Mouse (Mus musculus): Measurements from ENCODE around the gene Elp4. TPM values are rescaled to one million over a fixed set of nuclear protein-coding genes. Genes with fewer than 3 reads are reported as not detected.

Gene Elp4
- polyA plus RNA-seq, 1 experiment from 2014 or later: 20.8 TPM

GRCm38 (mm10) chr2:105673054-105673453 is 231.3 kb downstream of the Elp4 start:
- Histone ChIP-seq H3K36me3 (ENCODE audit: control insufficient read depth, insufficient read depth) (no peaks in the 10 kb centered on the region), H3K27ac (ENCODE audit: low read length) (no peak overlapping the region), H3K4me1 (ENCODE audit: control insufficient read depth, insufficient read depth, low read length) (peaks cover 31% of the 10 kb centered on the region), H3K4me2 (ENCODE audit: low read depth, low read length) (no peak overlapping the region), H3K9ac (ENCODE audit: low read length) (no peak overlapping the region), H3K27me3 (ENCODE audit: control insufficient read depth, insufficient read depth, low read length) (peaks cover 94% of the 10 kb centered on the region), H3K4me3 (ENCODE audit: low read length) (no peak overlapping the region), H3K9me3 (replicated peaks; ENCODE audit: control insufficient read depth, low read length) (no peaks in the 10 kb centered on the region)
- ATAC-seq (replicated peaks; ENCODE audit: extremely low read depth, insufficient read depth, low FRiP score): no peak
- WGBS: under 1% methylated on average over 6 of the region's 6 CpGs

- Histone ChIP-seq H3K36me3 (ENCODE audit: control insufficient read depth, insufficient read depth) (no peaks in the 10 kb centered on the region), H3K4me1 (ENCODE audit: control insufficient read depth, insufficient read depth, low read length) (peaks cover 31% of the 10 kb centered on the region), H3K9me3 (replicated peaks; ENCODE audit: control insufficient read depth, low read length) (no peaks in the 10 kb centered on the region), H3K27ac (ENCODE audit: low read length) (no peak overlapping the region), H3K9ac (ENCODE audit: low read length) (no peak overlapping the region), H3K4me3 (ENCODE audit: low read length) (peak overlapping the region; percentile 8), H3K4me2 (ENCODE audit: low read depth, low read length) (0 out of 2 replicates have a peak overlapping the region, but pooled peaks have one; percentile 3), H3K27me3 (ENCODE audit: control insufficient read depth, insufficient read depth, low read length) (peaks cover 95% of the 10 kb centered on the region)
- 2% methylated on average over 16 of the region's 16 CpGs for WGBS
- ATAC-seq (replicated peaks; ENCODE audit: extremely low read depth, insufficient read depth, low FRiP score): no peak
These were observed 231.8 kb downstream of the Elp4 start for GRCm38 (mm10) chr2:105672596-105672960.

GRCm38 (mm10) chr2:105671798-105672595 is 232.4 kb downstream of the Elp4 start:
- 3% methylated on average over 25 of the region's 25 CpGs for WGBS
- 0 out of 2 replicates have a peak overlapping the region, but pooled peaks have one; percentile 3 for H3K4me2 ChIP-seq (ENCODE audit: low read depth, low read length)

GRCm38 (mm10) chr2:105671116-105671797 is 233.1 kb downstream of the Elp4 start:
- H3K9ac ChIP-seq (ENCODE audit: low read length): no peak overlapping the region
- no peak overlapping the region for H3K4me2 ChIP-seq (ENCODE audit: low read depth, low read length)
- H3K27ac ChIP-seq (ENCODE audit: low read length): no peak overlapping the region
- H3K36me3 ChIP-seq (ENCODE audit: control insufficient read depth, insufficient read depth): no peaks in the 10 kb centered on the region
- 5% methylated on average over 9 of the region's 9 CpGs for WGBS
- H3K4me3 ChIP-seq (ENCODE audit: low read length): no peak overlapping the region
- peaks cover 28% of the 10 kb centered on the region for H3K4me1 ChIP-seq (ENCODE audit: control insufficient read depth, insufficient read depth, low read length)
- H3K9me3 ChIP-seq (replicated peaks; ENCODE audit: control insufficient read depth, low read length): no peaks in the 10 kb centered on the region
- no peak for ATAC-seq (replicated peaks; ENCODE audit: extremely low read depth, insufficient read depth, low FRiP score)
- peaks cover 96% of the 10 kb centered on the region for H3K27me3 ChIP-seq (ENCODE audit: control insufficient read depth, insufficient read depth, low read length)

More at GRCm38 (mm10) chr2:105671798-105672595, 232.4 kb downstream of the Elp4 start:
- Histone ChIP-seq H3K9me3 (replicated peaks; ENCODE audit: control insufficient read depth, low read length) (no peaks in the 10 kb centered on the region), H3K27me3 (ENCODE audit: control insufficient read depth, insufficient read depth, low read length) (peaks cover 95% of the 10 kb centered on the region), H3K4me3 (ENCODE audit: low read length) (peak overlapping the region; percentile 8), H3K4me1 (ENCODE audit: control insufficient read depth, insufficient read depth, low read length) (peaks cover 31% of the 10 kb centered on the region), H3K9ac (ENCODE audit: low read length) (no peak overlapping the region), H3K27ac (ENCODE audit: low read length) (no peak overlapping the region), H3K36me3 (ENCODE audit: control insufficient read depth, insufficient read depth) (no peaks in the 10 kb centered on the region)
- ATAC-seq (replicated peaks; ENCODE audit: extremely low read depth, insufficient read depth, low FRiP score): no peak

GRCm38 (mm10) chr2:105670731-105671095 is 233.7 kb downstream of the Elp4 start:
- no peak overlapping the region for H3K4me3 ChIP-seq (ENCODE audit: low read length)
- ATAC-seq (replicated peaks; ENCODE audit: extremely low read depth, insufficient read depth, low FRiP score): no peak
- no peak overlapping the region for H3K27ac ChIP-seq (ENCODE audit: low read length)
- H3K9me3 ChIP-seq (replicated peaks; ENCODE audit: control insufficient read depth, low read length): no peaks in the 10 kb centered on the region
- no peaks in the 10 kb centered on the region for H3K36me3 ChIP-seq (ENCODE audit: control insufficient read depth, insufficient read depth)
- H3K27me3 ChIP-seq (ENCODE audit: control insufficient read depth, insufficient read depth, low read length): peaks cover 96% of the 10 kb centered on the region
- no peak overlapping the region for H3K4me2 ChIP-seq (ENCODE audit: low read depth, low read length)
- peaks cover 24% of the 10 kb centered on the region for H3K4me1 ChIP-seq (ENCODE audit: control insufficient read depth, insufficient read depth, low read length)
- 3% methylated on average over 6 of the region's 6 CpGs for WGBS
- H3K9ac ChIP-seq (ENCODE audit: low read length): no peak overlapping the region

- H3K4me1 ChIP-seq (ENCODE audit: control insufficient read depth, insufficient read depth, low read length): peaks cover 18% of the 10 kb centered on the region
- WGBS: 2% methylated on average over 29 of the region's 29 CpGs
These were observed 234.3 kb downstream of the Elp4 start for GRCm38 (mm10) chr2:105669881-105670730.

GRCm38 (mm10) chr2:105669371-105669861 is 234.9 kb downstream of the Elp4 start:
- Histone ChIP-seq H3K27ac (ENCODE audit: low read length) (no peak overlapping the region), H3K4me3 (ENCODE audit: low read length) (peak overlapping the region; percentile 5; the same call in 1 of the 2 replicates), H3K36me3 (ENCODE audit: control insufficient read depth, insufficient read depth) (no peaks in the 10 kb centered on the region), H3K9me3 (replicated peaks; ENCODE audit: control insufficient read depth, low read length) (no peaks in the 10 kb centered on the region), H3K9ac (ENCODE audit: low read length) (no peak overlapping the region), H3K27me3 (ENCODE audit: control insufficient read depth, insufficient read depth, low read length) (peaks cover 96% of the 10 kb centered on the region), H3K4me1 (ENCODE audit: control insufficient read depth, insufficient read depth, low read length) (peaks cover 11% of the 10 kb centered on the region), H3K4me2 (ENCODE audit: low read depth, low read length) (0 out of 2 replicates have a peak overlapping the region, but pooled peaks have one; percentile 6)
- ATAC-seq (replicated peaks; ENCODE audit: extremely low read depth, insufficient read depth, low FRiP score): no peak
- WGBS: under 1% methylated on average over 35 of the region's 35 CpGs

More at GRCm38 (mm10) chr2:105669881-105670730, 234.3 kb downstream of the Elp4 start:
- Histone ChIP-seq H3K9me3 (replicated peaks; ENCODE audit: control insufficient read depth, low read length) (no peaks in the 10 kb centered on the region), H3K4me3 (ENCODE audit: low read length) (no peak overlapping the region), H3K9ac (ENCODE audit: low read length) (no peak overlapping the region), H3K27me3 (ENCODE audit: control insufficient read depth, insufficient read depth, low read length) (peaks cover 96% of the 10 kb centered on the region), H3K4me2 (ENCODE audit: low read depth, low read length) (no peak overlapping the region), H3K27ac (ENCODE audit: low read length) (no peak overlapping the region), H3K36me3 (ENCODE audit: control insufficient read depth, insufficient read depth) (no peaks in the 10 kb centered on the region)
- no peak for ATAC-seq (replicated peaks; ENCODE audit: extremely low read depth, insufficient read depth, low FRiP score)

- ATAC-seq (replicated peaks; ENCODE audit: extremely low read depth, insufficient read depth, low FRiP score): no peak
- 0 out of 2 replicates have a peak within 1 kb of the TSS, but pooled peaks have one; percentile 6 for H3K4me2 ChIP-seq (ENCODE audit: low read depth, low read length)
- WGBS: 1% methylated on average over 44 of the region's 44 CpGs
These were observed 235.8 kb downstream of the Elp4 start, which contains the start of gene Pax6 for GRCm38 (mm10) chr2:105668271-105669270. Pax6 (plus strand) TSS chr2:105668900.

More at GRCm38 (mm10) chr2:105668271-105669270, 235.8 kb downstream of the Elp4 start, which contains the start of gene Pax6:
- peak within 1 kb of the TSS; percentile 15; the same call in 1 of the 2 replicates for H3K4me3 ChIP-seq (ENCODE audit: low read length)
- no peak within 1 kb of the TSS for H3K27ac ChIP-seq (ENCODE audit: low read length)
- H3K27me3 ChIP-seq (ENCODE audit: control insufficient read depth, insufficient read depth, low read length): peaks cover 97% of the 10 kb centered on the region
- H3K9ac ChIP-seq (ENCODE audit: low read length): no peak within 1 kb of the TSS
- H3K36me3 ChIP-seq (ENCODE audit: control insufficient read depth, insufficient read depth): no peaks in the 10 kb centered on the region
- H3K4me1 ChIP-seq (ENCODE audit: control insufficient read depth, insufficient read depth, low read length): 0 out of 2 replicates have a peak, but pooled peaks cover 6% of the 10 kb centered on the region
- no peaks in the 10 kb centered on the region for H3K9me3 ChIP-seq (replicated peaks; ENCODE audit: control insufficient read depth, low read length)

Measured in heart, embryonic 16.5 days (tissue).